Mouse (Mus musculus) colon, adult 2 months (tissue): ENCODE data around the gene Eri2. TPM values are rescaled to one million over a fixed set of nuclear protein-coding genes. Genes with fewer than 3 reads are reported as not detected.

Experiments
- polyA plus RNA-seq: library from polyadenylated mRNA; depleted of rRNA; stranded (reverse); fragments of >200 nt; gene quantifications from 2 replicates; pipeline ENCODE4 v1.2.3, GENCODE M21; 2012; rRNA removed

Eri2 gene
- polyA plus RNA-seq, result 0.43 and 0.44 TPM in 2 replicates

DNA sequence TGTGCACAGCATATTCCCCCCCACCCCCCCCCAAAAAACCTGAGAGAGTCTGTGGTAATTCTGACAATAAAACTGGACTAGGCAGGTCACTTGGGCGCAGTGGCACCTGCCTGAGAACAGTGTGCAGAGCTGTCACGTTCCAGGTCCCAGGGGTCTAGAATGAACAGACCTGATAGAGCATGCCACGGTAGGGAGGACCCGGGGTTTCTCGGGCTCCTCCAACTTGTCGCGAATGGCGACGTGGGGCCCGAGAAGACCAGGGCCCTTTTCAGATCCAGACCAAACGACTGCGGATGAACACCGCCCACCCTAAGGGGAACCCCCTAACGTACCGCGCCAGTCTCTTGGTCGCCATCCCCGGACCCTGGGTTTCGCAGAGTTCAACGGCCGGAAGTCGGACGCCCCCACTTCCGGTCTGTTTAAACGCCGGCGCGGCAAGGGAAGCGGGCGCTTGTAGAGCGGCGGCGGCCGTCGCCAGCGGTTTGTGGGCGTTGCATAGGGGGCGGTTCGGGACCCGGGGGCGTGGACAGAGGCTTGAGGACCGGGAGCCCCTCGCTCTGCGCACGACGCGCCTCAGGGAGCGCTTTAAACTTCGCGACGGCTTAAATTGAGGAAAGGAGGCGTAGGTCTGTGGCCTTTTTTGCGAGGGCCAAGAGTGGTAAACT, at the start of gene Eri2, which contains the start of gene Rexo5:
TSS of gene Eri2 (minus strand) at position 473 of the 665 bp plus-strand sequence.
TSS of gene Rexo5 (plus strand) at position 421 of the 665 bp plus-strand sequence.

DNA sequence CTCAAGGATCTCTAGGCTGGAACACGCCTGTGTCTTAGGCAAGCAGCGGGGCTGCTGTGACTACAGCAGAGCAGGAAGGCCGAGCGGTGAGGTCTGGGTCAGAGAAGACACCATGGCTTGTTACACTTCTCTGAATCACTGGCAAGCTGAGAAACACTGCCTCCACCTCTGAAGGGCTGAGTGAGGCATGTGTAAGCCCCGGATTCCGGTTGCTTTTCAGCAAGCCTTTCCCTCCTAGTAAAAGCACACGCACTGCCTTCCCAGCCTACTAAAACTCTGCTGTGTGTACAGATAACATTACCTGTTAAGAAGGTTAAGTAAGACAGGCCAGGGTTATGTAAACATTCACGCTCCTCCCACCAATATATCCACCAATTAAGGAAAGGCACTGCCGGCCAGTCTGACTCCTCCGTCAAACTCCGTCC, 33.3 kb downstream of the Eri2 start, which contains the start of gene Acsm3:
TSS of gene Acsm3 (plus strand) at position 397 of the 425 bp plus-strand sequence.

GRCm38 (mm10) chr7:119720253-119720946, 73.5 kb downstream of the Eri2 start, which contains the start of gene Thumpd1:
Gene Thumpd1 (minus strand): TSS chr7:119720798.

Other genes with a start within 250 kb of the Eri2 start
- 0.13 TPM in 1 of 2 replicates, not detected in the other for gene Acsm2, start 239.7 kb downstream of the Eri2 start, polyA plus RNA-seq
- gene Acsm1, start 187.0 kb downstream of the Eri2 start, polyA plus RNA-seq, result not detected in 2 replicates
- gene Acsm4, start 104.0 kb downstream of the Eri2 start, polyA plus RNA-seq, result not detected in 2 replicates
- 9.7 and 11.7 TPM in 2 replicates for gene Thumpd1, start 73.3 kb downstream of the Eri2 start, polyA plus RNA-seq
- gene Acsm3, start 33.1 kb downstream of the Eri2 start, polyA plus RNA-seq, result 39.6 and 50.4 TPM in 2 replicates
- 1.4 and 2.8 TPM in 2 replicates for gene Rexo5, start 52 bp downstream of the Eri2 start, polyA plus RNA-seq
- gene Lyrm1, start 101.8 kb upstream of the Eri2 start, polyA plus RNA-seq, result 0.79 and 0.89 TPM in 2 replicates
- gene Dcun1d3, start 102.2 kb upstream of the Eri2 start, polyA plus RNA-seq, result 2.3 and 4.8 TPM in 2 replicates